Comparison of ENCODE assay signal across 9 mouse cellular contexts in genomic region chr1:63446721-63447120, GRCm38 (mm10). TPM values are rescaled to one million over a fixed set of nuclear protein-coding genes. Genes with fewer than 3 reads are reported as not detected.
DNase-seq lines count a peak whose midpoint lies in the region; ATAC-seq and TF ChIP-seq lines count a peak whose summit lies in the region.
"Had no signal": no experiment of that assay in that cellular context is flagged by ENCODE, and none has a peak within 500 bp of the region (broad histone marks: within the 10 kb centered on the region; RNA-seq: fewer than 3 reads in every experiment).

No protein-coding gene starts in this region.

- ATAC-seq in forebrain, embryonic 16.5 days = no peak
- no peak for ATAC-seq in liver, embryonic 13.5 days (ENCODE audit: low read depth)
- ATAC-seq: activated CD4-positive, CD25-positive, alpha-beta regulatory T cell, adult 4 months had no signal

- H3K9ac ChIP-seq in forebrain, embryonic 16.5 days (replicated peaks; ENCODE audit: low read depth, low read length) = peak overlapping the region; percentile 90
- no peak overlapping the region for H3K9ac ChIP-seq in liver, embryonic 13.5 days

- H3K27ac ChIP-seq in forebrain, embryonic 16.5 days (ENCODE audit: low read length) = no peak overlapping the region
- no peak overlapping the region for H3K27ac ChIP-seq in liver, embryonic 13.5 days

- no peaks in the 10 kb centered on the region for H3K27me3 ChIP-seq in E14TG2a.4 (ENCODE audit: insufficient read depth, low read length)
- no peaks in the 10 kb centered on the region for H3K27me3 ChIP-seq in forebrain, embryonic 16.5 days (replicated peaks; ENCODE audit: control insufficient read depth, insufficient read depth, low read length)
- H3K27me3 ChIP-seq in liver, embryonic 13.5 days = peaks cover 51% of the 10 kb centered on the region

- TF ChIP-seq CTCF in E14TG2a.4 (conservative IDR thresholded peaks at IDR 0.05; ENCODE audit: low read length) = no peak

- no peaks in the 10 kb centered on the region for H3K9me3 ChIP-seq in E14TG2a.4 (ENCODE audit: low read length)
- no peaks in the 10 kb centered on the region for H3K9me3 ChIP-seq in forebrain, embryonic 16.5 days (ENCODE audit: control insufficient read depth, low read length)
- H3K9me3 ChIP-seq in liver, embryonic 13.5 days (replicated peaks) = no peaks in the 10 kb centered on the region

- H3K4me1 ChIP-seq in E14TG2a.4 (replicated peaks; ENCODE audit: low read depth, low read length) = peaks cover 79% of the 10 kb centered on the region
- peaks cover 7% of the 10 kb centered on the region for H3K4me1 ChIP-seq in forebrain, embryonic 16.5 days (replicated peaks; ENCODE audit: control insufficient read depth, insufficient read depth, low read length)
- H3K4me1 ChIP-seq in liver, embryonic 13.5 days (replicated peaks) = no peaks in the 10 kb centered on the region

- peaks cover 45% of the 10 kb centered on the region for H3K36me3 ChIP-seq in E14TG2a.4 (ENCODE audit: insufficient read depth, low read length)
- no peaks in the 10 kb centered on the region for H3K36me3 ChIP-seq in forebrain, embryonic 16.5 days (ENCODE audit: control insufficient read depth, insufficient read depth)
- no peaks in the 10 kb centered on the region for H3K36me3 ChIP-seq in liver, embryonic 13.5 days

- H3K4me3 ChIP-seq in E14TG2a.4 (replicated peaks; ENCODE audit: low read length) = peak overlapping the region; percentile 95
- peak overlapping the region; percentile 88 for H3K4me3 ChIP-seq in forebrain, embryonic 16.5 days (replicated peaks; ENCODE audit: low read length)
- no peak overlapping the region for H3K4me3 ChIP-seq in liver, embryonic 13.5 days (replicated peaks)

- WGBS in forebrain, embryonic 16.5 days = 56% methylated on average over 2 of the region's 2 CpGs
- 70% methylated on average over 2 of the region's 2 CpGs for WGBS in liver, embryonic 13.5 days (ENCODE audit: insufficient replicate concordance)

- H3K4me2 ChIP-seq in forebrain, embryonic 16.5 days (ENCODE audit: low read length) = peak overlapping the region; percentile 92
- peak overlapping the region; percentile 63 for H3K4me2 ChIP-seq in liver, embryonic 13.5 days

- peak; percentile 58 for DNase-seq in cerebellum, adult 9-10 months
- DNase-seq in cerebellum, adult 9-11 months = no peak
- DNase-seq in liver, embryonic 13.5 days = no peak
- DNase-seq in left cerebral cortex, adult 8-10 months (ENCODE audit: low spot score in 2 of 2) = no peak
- DNase-seq in urinary bladder, adult 2 months (ENCODE audit: low spot score) = no peak
- DNase-seq in layer of hippocampus, adult 11-12 months (ENCODE audit: low spot score) = no peak

RNA-seq across cellular contexts. Expression of gene Adam23, which starts 1.0 kb away (rescaled TPM):
- 8.0 and 12.1 TPM in 2 replicates for polyA plus RNA-seq in forebrain, embryonic 16.5 days (2015; fragmentation: Nextera tagmentation; extraction: Ambion mirVana)
- polyA plus RNA-seq in liver, embryonic 13.5 days (2015; fragmentation: Nextera tagmentation; extraction: Ambion mirVana) = 0.12 and 0.14 TPM in 2 replicates
- total RNA-seq in left cerebral cortex, adult 8-10 months (2022) = 100 to 1,000 TPM; 161 to 180 (median 175) TPM
- 38.1 and 45.9 TPM in 2 replicates for polyA plus RNA-seq in urinary bladder, adult 2 months (2012; rRNA removed)
- polyA plus RNA-seq: activated CD4-positive, CD25-positive, alpha-beta regulatory T cell, adult 4 months had no signal
